Mouse (Mus musculus): ENCODE results near the gene Cdc34b.
"Not testable (repeated sequence)": the region's sequence is repeated elsewhere in the genome, so short reads cannot be mapped to it uniquely, and the experiment has no call there.

Gene Cdc34b

DNA sequence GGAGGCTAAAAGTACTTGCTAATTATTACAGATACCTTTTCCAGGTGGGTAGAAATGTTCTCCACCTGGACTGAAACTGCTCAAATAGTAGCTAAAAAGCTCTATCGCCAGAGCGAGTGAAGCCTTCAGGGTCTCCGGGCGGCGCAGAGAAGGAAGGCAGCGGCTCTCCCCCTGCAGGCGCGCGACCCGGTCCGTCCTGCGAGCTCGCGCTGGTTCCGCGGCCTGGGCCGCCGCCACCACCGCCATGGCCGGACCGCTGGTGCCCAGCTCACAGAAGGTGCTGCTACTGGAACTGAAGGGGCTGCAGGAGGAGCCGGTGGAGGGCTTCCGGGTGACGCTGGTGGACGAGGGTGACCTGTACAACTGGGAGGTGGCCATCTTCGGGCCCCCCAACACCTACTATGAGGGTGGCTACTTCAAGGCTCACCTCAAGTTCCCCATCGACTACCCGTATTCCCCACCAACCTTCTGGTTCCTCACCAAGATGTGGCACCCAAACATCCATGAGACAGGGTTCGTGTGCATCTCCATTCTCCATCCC, at the start of gene Cdc34b:
Gene Cdc34b (plus strand): TSS at position 51 of the 541 bp plus-strand sequence.
- DNase-seq (ENCODE audit: low spot score in 2 of 2), result no peak

DNA sequence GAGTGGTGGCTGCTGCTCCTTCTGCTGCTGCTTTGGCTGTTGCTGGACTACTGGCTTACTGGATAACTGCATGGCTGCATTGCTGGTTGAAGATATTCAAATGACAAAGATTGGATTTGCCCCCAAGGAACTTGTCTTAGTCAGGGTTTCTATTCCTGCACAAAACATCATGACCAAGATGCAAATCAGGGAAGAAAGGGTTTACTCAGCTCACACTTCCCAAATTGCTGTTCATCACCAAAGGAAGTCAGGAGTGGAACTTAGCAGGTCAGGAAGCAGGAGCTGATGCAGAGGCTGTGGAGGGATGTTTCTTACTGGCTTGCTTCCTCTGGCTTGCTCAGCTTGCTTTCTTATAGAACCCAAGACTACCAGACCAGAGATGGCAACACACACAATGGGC, 49.1 kb upstream of the Cdc34b start:
- not testable (repeated sequence) for DNase-seq (ENCODE audit: low spot score in 2 of 2)

DNA sequence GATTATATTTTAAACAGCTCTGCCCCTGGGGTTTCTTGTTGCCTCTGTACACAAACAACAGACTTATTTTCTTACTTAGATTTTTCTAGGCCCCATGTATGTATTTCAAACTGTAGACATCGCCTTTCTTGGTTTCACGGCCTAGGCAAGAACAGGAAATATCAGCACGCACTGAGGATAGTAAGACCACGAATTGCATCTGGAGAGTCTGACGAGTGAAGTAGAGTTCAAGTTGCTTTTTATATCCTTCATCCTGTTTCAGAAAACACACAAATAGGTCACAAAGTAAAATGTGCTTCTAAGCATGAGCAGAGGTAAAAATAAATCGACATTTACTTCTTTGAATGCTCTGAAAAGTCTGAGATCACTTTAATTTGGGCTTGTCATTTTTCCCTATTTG, 46.1 kb upstream of the Cdc34b start:
- DNase-seq (ENCODE audit: low spot score in 2 of 2), result no peak

DNA sequence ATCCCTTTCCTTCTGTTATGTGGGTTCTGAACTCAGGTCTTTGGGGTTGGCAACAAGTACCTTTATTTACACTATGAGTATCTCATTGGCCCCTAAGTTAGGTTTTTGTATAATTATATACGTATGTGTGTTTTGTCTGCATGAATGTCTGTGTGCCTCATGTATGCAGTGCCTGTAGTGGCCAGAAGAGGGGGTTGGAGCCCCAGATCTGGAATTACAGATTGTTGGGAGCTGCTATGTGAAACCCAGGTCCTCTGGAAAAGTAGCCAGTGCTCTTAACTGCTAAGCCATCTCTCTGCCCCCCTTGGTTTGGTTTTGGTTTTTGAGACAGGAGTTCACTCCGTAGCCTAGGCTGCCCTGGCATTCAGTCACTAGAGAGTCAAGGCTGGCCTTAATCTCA, 44.4 kb upstream of the Cdc34b start:
- DNase-seq (ENCODE audit: low spot score in 2 of 2), result peak in 1 of 2 experiments; percentile 22

DNA sequence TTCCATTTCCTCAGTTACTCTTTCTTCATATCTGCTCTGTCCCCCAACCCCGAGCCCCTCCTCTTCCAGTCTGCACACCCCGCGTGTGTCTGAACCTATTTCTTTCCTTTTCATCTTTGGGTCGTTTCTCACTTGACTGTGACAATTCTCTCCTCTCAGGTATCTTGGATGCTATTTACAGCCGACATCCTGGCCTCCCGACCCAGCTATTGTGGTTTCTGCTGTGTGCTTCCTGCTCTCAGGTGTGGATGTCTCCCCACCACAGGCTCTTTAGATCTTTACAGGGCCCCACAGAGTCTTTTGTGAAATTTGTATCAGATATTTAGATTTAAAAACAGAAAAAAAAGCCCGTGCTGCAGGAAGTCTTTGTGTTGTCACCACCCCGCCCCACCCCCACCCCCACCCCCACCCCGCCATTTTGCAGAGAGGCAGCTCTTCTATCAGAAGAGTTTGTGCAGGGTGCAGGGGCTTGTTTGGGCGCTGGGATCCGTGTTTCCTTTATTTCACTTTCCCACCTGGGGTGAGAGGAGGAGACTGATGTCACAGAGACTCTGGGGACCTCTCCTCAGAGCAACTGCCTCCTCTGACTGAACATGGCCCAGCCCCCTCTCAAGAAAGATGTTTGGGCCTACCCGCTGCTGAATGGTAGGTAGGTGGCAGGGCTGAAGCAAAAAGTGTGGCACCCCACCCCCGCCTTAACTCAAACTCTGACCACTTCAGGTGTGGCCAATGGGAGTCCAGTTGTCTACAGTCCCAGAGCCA, 43.7 kb upstream of the Cdc34b start:
- peak; percentile 36 to 44 for DNase-seq (ENCODE audit: low spot score in 2 of 2)

DNA sequence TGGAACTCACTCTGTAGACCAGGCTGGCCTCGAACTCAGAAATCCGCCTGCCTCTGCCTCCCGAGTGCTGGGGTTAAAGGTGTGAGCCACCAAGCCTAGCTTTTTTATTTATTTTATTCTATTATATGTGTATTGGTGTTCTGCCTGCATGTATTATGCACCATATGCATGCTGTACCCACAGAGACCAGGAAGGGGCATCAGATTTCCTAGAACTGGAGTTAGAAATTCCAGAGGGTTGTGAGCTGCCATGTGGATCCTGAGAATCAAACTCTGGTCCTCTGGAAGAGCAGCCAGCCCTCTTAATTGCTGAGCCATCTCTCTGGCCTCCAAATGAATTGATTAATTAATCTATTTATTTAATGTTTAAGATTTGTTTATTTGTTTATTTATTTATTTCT, 42.2 kb upstream of the Cdc34b start:
- no peak for DNase-seq (ENCODE audit: low spot score in 2 of 2)

DNA sequence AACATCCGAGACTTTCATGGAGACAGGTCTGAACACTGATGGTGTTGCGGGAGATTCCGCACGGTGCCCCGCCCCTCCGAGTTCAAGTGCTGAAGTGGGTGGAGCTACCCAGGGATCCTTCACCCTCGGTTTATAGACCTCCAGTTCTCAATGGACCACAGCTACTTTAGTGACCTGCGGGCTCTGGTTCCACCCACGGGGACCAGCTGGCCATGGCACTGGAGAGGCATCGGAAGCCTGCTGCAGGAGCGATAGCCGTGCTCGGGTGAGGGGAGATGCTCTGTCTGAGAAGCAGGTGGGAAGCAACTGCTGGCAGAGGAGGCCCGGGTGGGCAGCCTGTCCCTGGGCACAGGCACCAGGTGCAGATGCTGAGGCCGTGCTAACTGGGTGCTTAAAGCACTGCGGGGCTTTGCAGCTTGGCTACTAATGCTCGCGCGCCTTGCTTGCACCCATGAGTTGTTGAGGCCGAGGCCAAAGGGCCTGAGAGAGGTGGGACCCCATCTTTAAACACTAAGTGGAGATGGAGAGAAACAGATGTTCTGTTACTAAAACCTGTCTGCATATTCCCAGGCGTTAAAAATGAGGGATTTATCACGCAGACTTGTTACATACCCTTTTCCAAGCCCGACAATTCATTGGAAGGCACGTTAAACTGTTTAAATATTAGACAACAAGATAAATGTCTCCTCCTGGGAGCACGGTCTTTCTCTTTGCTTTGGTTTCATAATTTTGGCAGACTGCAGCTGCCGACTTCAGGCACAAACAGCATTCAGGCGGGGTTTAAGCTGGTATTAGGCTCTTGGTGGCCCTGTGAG, 40.0 kb upstream of the Cdc34b start:
- no peak for DNase-seq (ENCODE audit: low spot score in 2 of 2)

DNA sequence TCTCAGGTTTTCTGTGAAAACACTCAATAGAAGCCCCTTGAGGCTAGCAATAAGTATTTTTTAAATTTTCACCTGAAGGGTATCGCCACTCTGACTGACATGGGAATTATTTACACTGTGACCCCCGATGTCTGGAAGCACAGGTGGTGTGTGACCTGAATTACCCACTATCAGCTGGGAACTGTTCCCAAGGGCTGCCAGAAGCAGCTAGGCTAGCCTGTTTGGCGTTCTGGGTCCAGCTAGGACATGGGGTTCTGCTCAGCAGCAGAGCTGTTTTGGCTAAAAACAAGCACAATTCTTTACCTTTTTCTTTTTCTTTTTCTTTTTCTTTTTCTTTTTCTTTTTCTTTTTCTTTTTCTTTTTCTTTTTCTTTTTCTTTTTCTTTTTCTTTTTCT, 39.4 kb upstream of the Cdc34b start:
- no peak for DNase-seq (ENCODE audit: low spot score in 2 of 2)

DNA sequence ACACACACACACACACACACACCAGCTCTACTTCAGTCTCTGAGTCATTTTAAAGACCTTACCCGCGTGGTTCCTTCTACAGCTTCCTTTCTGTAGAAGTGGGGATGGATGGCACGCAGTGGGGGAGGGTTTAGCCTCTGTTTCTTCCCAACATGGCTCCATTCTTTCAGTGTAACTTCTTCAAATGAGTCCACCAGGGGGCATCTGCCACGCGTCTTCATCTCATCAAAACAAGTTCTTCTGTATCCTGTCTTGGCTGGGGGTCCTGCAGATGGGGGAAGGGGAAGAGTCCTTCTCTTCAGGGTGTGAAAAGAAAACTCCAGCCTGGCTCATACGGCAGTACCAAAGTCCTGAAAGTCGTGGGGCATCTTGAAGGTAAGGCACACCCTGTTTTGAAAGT, 37.6 kb upstream of the Cdc34b start:
- DNase-seq (ENCODE audit: low spot score in 2 of 2), result no peak

DNA sequence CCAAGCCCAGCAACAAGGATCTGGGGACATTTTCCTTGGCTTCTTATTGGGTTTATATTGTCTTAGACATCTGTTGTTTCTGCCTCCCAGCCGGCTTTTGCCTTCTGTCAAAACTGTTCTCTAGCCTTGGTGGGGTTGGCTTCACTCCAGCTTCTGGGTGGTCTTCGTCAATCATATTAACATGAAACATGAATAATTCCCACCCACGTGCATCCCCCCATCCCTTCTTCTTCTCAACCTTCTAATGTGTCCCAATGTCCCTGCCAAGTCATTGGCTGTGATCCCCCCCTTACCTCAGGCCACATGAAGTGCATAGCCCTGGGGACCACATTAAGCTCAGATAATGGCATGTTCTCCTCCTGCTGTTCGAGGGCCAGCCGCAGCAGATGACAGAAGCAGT, 37.1 kb upstream of the Cdc34b start, which contains the start of gene Gm11541:
Gene Gm11541 (minus strand): TSS at position 28 of the 400 bp plus-strand sequence.
- DNase-seq (ENCODE audit: low spot score in 2 of 2), result no peak

DNA sequence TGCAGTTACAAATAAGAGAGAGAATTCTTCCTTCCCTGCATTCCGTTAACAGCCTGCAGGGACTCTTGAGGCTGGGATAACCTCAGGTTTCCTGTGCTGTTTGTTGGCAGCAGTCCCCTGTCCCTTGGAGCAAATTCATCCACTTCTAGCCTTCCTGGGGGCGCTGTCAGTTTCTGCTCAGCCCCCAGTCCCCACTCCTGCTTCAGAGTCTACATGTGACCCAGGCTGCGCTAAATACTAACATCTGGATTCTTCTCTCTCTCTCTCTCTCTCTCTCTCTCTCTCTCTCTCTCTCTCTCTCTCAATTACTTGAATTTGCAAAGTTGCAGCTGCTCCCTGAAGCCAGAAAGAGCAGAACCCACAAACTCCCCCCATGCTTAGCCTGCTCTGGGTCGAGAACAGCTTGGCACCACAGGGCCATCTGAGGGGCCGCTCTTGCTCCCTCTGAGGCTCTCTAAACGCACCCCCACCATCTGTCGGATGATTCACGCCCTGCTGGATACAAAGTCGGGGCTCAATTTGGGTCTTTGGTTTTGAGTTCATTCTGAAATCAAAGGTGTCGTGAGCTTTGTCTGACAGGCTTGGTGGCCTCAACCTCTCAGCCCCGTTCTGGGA, 28.2 kb upstream of the Cdc34b start:
- DNase-seq (ENCODE audit: low spot score in 2 of 2), result no peak

DNA sequence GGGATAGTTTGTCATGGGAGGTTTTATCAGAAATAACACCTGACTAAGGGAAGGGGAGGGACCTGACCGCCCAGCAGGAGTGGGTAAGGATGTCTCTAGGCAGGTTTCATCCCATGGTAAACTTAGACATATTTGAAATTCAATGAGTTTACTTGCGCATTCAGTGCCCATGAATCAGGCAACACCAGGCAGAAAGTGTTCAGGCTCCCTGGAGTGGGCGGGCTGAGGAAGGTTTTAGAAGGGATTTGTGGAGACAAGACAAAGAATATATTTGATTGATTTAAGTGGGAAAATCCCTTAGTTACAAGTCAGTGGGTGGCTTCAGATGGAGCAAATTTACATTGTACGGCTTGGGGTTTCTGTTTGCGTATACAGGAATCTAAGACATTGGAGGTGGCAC, 26.0 kb upstream of the Cdc34b start:
- no peak for DNase-seq (ENCODE audit: low spot score in 2 of 2)

DNA sequence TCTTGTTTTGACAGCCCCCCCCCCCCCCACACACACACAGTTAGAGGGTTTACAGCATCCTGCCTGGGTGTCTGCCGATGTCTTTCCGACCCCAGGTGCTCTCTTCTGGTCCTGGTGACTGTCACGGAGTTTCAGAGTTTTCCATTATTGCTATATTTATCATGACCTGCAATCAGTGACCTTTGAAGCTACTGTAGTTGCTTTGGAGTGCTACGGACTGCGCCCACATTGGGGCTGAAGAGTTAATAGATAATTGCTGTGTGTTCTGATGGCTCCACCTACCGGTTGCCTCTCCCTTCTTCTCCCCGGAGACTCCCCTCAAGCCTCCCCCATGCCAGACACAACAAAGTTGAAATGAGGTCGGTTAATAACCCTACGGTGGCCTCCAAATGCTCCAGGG, 24.8 kb upstream of the Cdc34b start:
- peak; percentile 12 to 20 for DNase-seq (ENCODE audit: low spot score in 2 of 2)

DNA sequence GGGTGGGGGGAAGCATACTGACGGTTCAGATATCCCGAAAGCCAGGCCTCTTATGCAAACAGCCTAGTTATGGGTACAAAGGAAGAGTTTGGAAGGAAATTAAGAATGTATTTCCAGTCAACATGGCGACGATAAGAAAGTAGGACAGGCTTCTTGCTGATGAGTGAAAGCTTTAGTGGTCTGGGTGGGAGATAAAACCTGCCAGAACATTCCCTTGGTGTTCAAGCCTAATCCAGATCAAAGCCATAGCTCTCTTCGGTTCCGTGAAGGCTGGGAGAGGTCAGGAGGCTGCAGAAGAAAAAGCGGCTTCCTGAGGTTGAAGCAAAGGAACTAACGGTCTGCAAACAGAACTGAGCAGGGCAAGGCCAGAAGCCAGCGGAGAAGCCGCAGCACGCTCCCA, 24.3 kb upstream of the Cdc34b start:
- DNase-seq (ENCODE audit: low spot score in 2 of 2), result no peak

DNA sequence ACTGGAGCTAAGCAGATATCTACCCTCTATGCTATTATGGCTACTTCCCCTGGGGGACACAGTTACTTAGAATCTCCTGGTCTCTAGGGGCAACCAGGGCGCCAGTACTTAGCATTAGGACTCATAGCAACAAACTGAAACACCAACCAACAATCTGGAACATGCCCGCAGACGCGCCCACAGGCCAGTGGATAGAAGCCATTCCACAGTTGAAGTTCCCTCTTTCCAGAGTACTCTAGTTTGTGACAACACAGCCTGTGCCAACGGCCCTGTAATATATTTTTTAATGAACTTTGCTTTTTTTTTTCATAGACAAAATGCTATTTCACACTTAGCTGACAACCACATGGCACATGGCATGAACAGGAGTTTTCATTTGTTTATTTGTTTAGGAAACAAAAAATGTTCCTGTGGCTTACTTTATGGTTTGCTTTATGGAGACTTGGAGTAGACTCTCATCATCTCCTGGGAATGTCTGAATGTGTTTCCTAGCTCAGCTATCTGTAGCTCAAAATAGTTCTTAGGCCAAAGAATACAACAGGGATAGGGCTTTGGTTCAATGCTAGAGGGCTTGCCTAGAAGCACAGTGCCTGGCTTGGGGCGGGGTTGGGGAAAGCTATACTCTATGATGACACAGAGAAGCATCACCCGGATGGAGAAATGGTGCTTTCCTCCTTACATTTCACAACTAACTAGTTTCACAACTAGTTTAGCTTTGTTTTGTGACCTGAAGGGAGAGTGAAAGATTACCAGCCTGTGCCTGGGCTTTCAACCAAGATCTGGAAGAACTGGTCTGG, 23.3 kb upstream of the Cdc34b start:
- no peak for DNase-seq (ENCODE audit: low spot score in 2 of 2)

DNA sequence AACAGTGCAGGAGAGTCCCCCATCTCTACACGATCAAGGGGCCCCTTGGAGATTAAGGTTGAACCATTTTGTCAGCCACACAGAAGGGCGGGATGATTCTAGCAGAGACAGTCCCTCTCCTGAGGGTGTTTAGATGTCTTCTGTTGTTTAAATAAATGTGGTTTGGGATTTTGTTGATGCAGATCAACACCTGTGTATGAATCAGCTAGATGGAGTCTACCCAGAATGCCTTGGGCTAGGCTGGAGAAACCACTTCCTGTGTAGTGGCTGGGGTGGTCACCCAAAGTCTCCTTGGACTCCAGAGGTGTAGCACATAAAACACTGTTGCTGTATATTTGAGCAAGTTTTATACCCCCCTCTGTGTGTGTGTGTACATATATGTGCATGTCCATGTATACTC, 22.4 kb upstream of the Cdc34b start:
- peak; percentile 22 to 50 for DNase-seq (ENCODE audit: low spot score in 2 of 2)

DNA sequence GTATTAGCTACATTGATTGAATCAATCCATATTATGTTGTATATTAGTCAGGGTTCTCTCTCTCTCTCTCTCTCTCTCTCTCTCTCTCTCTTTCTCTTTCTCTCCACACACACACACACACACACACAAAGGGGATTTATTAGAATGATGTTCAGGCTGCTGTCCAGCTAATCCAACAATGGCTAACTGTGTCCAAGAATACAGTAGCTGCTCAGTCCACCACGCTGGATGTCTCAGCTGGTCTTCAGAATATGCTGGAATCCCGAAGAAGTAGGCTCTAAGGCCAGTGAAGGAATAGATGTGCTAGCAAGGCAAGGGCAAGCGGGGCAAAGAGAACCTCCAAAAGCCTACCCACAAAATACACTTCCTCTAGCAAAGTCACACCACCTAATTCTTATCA, 14.3 kb upstream of the Cdc34b start:
- DNase-seq (ENCODE audit: low spot score in 2 of 2), result no peak

DNA sequence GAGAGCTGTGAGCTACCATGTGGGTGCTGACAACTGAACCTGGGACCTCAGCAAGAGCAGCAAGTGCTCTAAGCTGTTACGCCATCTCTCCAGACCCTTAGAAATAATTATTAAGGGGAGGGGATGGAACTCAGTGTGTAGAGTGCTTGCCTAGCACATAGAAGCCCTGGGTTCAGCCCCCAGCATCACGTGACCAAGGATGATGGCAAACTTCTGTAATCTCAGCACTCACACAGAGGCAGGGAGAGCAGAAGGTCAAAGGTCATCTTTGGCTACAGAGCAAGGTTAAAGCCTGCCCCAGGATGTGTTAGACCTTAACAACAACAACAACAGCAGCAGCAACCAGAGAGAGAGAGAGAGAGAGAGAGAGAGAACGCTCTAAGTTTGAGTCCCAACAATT, 13.0 kb upstream of the Cdc34b start:
- no peak for DNase-seq (ENCODE audit: low spot score in 2 of 2)

DNA sequence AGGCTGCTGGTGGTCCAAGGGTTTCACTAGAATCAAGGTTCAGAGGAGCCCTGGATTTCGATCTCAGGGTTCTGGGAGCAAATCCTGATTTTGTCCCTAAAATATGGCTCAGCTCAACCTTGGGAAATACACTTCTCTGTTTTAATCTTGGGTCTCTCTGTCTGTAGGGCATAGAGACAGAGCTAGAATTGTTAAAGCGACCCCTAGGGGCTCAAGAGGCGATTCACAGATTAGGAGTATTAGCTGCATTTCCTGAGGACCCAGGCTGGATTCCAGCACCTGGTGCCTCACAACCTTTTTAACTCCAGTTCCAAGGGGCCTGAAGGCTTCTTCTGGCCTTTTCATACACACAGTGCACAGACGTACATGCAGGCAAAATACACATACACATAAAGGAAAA, 12.0 kb upstream of the Cdc34b start:
- DNase-seq (ENCODE audit: low spot score in 2 of 2), result no peak

DNA sequence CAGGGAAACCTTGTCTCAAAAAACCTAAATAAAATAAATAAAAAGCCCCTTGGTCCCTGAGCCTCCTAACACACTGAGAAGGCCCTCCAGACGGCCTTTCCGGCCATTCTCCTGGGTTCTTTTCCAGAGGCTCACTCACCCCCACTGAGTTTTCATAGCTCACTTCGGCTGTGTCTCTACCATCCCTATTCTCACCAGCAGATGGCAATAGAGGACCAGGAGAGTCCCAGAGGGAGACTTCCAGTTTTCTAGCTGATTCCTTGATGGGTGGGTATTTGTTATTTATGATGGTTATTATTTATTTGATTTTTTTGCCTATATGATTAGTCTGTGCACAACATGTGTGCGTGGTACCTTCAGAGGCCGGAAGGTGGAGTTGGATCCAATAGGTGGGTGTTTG, 11.3 kb upstream of the Cdc34b start:
- DNase-seq (ENCODE audit: low spot score in 2 of 2), result peak; percentile 15 to 45

DNA sequence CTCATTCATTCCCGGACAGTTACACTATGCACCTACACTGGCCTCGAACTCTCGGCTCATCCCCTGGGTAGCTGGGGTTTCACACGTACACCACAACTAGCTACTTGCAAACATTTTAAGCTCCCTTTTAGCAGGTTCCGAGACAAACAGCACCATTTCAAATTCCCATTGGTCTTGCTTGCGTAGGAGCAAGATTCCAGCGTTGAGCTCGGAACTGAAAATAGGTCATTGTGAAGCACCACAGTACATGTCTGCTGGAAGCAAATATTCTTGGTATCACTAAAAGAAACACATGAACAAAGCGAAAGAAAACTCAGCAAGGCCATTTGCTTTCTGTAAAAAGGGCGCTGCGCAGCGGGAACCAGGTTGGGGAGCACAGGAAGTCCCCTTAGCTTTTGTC, 10.4 kb upstream of the Cdc34b start:
- no peak for DNase-seq (ENCODE audit: low spot score in 2 of 2)

DNA sequence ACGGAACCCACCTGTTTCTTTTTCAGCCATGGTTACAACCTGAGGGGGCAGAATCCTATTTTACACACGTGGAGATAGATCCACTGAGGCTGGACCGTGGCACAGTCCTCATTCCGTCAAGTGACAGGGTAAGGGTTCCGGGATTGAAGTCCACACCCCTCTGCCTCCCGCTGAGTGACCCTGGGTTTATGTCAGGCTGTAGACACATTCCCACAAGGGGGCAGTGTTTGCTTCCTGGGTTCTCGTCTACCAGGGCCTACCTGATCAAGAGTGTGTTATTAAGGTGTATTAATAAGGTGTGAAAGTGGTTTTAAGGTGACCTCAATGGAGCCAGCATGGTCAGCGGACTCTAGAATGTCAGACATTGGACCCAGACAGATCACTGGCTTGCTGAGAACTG, 8.8 kb upstream of the Cdc34b start:
- peak in 1 of 2 experiments; percentile 10 for DNase-seq (ENCODE audit: low spot score in 2 of 2)

Measured in natural killer cell, adult 2 months (primary cell).